Mouse (Mus musculus): ENCODE measurements at regions not wholly inside any gene's neighbourhood (a gene's known extent, or its start where the extent isn't known, plus 50 kb on each side); places are given as distances from the start of the nearest gene placed in this dataset.

GRCm38 (mm10) chr11:44146419-44146818 is 245.4 kb upstream of the Adra1b start:
- no peak for TF ChIP-seq CTCF (IDR thresholded peaks at IDR 0.05; ENCODE audit: extremely low read depth, insufficient read depth, low read length)
- TF ChIP-seq POLR2A (IDR thresholded peaks at IDR 0.05; ENCODE audit: extremely low read depth, insufficient read depth, low read length) = no peak
